Mouse (Mus musculus): Measurements from ENCODE around the gene Elmo1.

Elmo1 gene

DNA sequence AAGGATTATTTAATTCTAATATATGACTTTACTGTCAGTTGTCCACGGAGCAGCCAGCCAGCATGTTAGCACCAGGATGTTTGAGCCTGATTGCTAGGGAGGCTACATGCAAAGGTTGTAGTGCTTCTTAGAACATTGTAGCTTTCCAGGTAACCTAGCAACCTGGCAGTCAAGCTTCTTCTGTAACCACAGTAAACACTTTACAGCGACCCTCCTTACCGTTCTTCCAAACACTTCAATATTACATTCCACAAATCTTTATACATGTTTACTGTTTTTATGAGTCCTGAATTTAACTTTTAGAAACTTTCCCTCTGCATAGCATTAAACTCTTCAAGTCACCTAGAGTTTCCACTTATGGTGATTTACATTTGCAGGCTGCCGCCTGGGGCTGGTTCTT, 233.1 kb downstream of the Elmo1 start:
- DNase-seq (ENCODE audit: low spot score) = no peak

DNA sequence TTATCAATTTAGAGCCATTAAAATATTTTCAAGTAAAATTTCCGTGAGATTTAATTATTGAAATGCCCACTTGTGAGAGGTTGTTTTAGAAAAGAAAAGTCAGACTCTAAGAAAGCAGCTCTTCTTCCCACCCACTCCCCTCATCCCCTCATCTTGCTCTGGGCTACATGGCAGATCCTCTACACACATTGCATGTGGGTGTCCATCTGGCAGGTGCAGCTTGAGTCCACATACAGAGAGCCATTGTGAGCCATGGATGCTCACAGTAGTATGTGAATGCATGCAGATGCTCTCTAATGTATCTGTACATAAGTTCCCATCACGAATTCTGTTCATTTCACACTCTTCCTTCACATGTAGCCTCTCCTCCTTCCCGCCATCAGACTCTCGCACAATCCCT, 236.7 kb downstream of the Elmo1 start:
- no peak for DNase-seq (ENCODE audit: low spot score)

DNA sequence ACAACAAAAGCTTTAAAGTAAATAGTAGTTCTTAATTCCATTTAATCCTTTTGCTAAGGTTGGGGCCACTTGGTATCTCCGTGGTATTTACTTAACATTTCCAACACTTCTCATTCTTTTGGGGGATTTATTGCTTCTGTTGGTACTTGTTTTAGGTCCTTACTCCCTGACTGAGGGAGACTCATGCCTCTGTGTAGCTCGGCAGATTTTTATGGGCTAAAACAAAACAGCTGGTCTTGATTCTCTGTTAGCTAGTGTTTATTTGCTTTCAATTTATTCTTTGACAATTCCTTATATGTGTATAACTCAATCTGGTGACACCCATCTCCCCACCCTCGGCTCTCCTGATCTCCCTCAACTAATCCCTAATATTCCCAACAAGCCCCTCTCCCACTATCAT, 237.6 kb downstream of the Elmo1 start:
- DNase-seq (ENCODE audit: low spot score) = no peak

DNA sequence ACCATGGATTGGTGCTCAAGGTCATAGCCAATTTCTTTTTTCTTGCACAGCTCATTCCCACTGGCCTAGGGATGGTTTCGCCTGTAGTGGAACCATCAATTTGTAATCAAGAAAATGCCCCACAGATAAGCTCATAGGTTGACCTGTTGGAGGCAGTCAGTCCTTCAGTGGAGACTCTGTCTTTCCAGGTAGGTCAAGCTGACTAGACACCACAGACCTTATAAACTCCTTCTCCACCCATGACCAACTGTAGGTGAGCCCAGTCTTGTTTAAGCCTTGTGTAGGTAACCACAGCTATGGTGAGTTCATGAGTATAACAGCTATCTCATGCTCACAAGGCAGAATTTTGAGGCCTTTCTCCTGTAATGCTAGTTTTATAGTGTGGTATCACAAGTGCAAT, 238.3 kb downstream of the Elmo1 start:
- DNase-seq (ENCODE audit: low spot score) = no peak

DNA sequence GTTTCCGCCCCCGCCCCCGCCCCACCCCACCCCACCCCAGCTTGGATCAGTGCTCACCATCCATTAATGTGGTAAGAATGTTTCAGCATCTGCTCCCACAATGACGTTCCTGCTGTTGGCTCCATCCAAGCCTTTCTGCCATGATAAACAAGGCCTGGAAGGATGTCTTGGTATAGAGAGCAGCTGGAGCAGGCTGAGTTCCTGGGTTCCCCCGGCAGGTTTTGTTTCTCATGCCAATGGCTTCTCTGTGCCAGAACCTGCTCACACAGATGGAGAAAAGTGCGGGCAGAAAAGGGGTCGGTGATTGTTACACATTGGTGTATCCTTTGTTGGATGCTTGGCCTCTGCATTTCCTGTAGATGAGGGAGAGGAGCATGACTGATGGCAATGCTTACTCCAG, 240.6 kb downstream of the Elmo1 start:
- DNase-seq (ENCODE audit: low spot score) = no peak

DNA sequence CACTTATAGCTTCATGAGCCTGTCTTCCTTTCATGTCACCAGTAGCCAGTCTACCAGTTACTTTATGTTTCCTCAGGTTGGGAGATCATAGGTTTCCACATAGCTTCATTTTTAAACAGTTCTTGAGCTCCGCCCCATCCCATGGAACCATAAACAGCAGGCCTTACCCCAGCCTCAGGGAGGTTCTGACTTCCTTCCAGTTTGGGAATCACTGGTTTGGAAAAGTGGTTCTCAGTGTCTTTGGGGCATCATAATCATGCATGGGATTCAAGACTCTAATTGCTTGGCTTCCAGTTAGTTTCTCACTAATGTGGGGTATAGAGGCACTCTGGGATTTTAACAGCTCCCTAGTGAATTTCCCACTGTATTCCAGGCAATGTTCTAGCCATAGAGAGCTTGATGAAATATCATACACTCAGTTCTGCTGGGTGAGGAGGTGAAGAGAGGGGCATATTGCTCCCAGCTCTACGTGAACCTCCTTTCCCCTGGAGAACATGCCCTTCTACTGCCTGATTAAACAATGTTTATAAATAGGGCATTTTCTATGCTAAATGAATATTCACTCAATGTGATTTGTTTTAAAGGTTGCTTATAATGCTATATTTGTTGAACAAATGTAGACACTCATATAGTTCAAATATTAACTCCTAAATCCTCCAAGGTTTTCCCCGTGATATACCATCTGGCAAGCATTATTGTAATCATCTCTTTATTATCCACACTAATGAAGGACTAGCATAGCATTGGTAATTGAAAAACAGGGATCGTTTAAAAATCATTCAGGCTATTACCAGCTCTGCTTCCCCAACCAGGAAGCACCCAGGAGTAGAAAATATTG, 244.9 kb downstream of the Elmo1 start:
- DNase-seq (ENCODE audit: low spot score) = no peak

DNA sequence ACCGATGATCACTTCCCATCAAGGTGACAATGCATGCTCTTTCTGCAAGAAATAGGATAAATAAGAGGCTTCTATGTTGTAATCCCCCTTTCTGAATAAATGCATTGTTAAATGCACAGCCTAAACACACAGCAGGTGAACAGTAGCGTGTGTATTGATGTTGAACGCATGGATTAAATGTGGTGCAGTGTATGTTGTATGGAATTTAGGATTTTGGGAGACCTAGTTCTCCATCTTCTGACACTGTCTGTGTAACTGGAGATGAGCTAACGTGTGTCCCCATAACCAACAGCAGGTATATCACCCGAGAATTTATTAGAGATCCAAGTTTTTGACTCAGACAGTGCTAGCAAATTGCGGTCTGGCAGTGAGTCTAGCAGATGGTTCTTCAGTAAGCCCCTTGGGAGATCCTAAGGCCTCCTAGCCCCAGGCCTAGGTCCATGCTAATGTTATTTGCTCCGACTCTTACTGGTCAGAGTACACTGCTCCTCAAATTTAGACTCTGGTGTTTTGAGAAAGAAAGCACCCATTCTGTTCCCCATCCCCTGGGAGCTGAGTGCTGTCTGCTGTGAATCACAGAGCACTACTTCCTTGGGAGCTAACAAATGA, 245.6 kb downstream of the Elmo1 start:
- no peak for DNase-seq (ENCODE audit: low spot score)

DNA sequence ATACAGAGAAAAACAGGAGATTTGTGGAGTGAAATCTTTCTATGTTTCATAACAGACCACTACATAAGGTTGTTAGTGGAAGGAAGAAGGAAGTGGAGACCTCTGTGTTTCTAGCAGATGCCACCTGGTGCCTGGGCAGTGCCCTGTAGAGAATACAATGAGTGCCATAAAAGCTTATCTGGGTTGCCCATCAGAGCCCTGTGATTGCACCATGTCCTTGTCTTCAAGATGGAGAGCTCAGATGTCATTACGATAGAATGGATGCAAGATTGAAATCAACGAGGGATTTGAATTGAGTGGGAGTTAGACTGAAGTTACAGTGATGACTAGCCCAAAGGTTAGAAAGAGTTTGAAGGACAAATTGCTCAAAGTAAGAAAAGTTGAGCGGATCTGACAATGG, 252.5 kb downstream of the Elmo1 start:
- DNase-seq (ENCODE audit: low spot score) = no peak

DNA sequence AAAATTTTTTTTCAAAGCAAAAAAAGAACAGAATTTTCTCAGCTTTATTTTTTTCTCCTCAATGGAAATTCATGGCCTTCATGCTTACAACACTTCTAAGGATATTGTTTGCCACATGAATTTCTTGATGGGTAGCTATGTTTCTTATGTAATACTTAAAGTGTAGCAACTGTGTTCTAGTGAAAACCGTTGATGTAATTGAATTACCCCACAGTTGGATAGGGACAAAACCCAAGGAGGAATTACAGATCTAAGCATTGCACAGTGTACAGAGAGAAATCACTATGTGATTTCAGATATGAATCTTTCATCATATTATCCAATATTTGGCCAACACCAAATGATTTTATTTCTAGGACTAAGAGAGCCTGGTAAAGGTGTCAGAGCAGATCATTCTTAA, 259.4 kb downstream of the Elmo1 start:
- DNase-seq (ENCODE audit: low spot score) = no peak

DNA sequence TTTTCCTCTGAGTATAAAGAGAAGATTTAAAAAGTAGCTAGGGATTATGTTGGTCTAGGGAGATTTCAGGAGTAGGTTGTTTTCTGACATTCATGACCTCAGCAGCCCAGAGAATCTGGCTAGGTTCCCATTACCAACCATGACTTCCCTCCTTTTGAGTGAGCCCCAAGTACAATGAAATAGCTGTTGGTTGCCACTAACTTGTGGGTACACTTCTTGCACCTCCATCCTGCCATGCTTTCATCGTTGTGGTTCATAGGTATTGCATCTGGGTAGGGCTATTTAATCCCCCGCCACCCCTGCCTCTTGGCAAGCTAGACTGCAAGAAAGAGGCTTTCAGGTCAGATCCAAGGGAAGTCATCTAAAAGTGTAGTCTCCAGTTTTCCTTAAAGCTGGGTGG, 262.2 kb downstream of the Elmo1 start:
- no peak for DNase-seq (ENCODE audit: low spot score)

DNA sequence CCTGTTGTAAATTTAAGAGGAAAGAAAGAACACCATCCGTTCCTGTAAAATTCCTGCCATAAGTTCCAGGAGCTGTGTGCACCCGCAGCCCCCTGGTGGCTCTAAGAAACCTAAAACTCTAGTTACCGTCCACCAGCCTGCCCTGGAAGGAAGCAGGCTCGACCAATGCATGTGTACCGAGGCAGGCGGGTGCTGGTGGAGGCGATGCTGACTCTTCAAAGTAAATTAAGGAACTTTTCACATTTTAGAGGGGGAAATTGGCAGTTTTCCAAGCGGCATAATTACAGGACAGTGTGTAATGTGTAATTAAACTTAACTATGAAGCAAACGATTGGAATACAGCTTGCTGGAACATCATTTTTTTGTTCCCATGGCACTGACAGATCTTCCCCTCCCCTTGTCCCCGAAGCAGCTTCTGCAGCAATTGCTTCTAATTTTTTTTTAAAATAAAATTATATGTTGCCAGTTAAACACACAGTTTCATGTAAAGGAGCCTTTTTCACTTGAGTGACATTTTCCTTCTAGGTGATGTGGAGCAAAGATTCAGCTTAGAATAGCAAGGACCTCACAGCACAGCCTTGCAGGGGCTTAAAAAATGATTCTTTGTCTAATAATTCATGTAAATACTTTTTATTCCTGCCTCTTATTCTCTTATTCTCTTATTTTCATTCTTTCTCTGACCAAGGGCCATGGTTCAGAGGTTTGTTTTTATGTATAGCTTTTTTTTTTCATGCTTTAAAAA, 263.6 kb downstream of the Elmo1 start:
- DNase-seq (ENCODE audit: low spot score) = peak; percentile 26

DNA sequence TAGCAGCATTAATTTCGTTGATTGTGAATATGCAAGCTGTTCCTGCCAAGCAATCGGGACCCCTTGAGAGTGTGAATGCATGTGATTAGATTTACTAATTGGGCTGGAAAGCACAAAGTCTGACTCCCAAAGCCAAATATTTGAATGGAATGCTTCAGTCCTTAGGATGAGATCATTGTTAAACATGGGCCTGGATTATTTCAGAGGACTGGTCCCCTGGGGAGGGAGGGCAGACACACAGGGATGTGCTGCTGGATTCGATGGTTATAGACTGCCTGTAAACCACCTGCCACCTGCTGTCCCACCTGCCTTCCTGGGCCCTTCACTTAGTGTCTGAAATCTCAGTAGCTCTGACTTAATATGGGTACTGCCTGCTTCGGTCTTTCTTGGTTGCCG, 264.2 kb downstream of the Elmo1 start:
- no peak for DNase-seq (ENCODE audit: low spot score)

DNA sequence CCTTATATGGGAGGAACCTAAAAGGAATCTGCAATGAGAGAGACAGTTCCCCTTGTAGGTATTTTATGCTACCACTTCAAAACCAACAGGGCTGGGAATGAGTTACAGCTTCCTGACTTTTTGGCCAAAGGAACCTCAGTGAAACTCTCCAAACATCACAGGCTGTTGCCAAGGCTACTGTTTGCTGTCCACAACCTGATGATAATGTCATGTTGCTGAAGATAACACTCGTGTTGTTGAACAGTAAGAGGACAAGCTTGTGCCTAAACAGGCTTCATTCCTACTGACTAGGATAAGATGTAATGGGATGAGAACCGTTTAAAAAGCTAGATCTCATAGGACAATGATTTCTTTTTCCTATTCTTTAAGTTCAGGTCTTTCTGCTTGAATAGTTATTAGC, 272.1 kb downstream of the Elmo1 start:
- no peak for DNase-seq (ENCODE audit: low spot score)

DNA sequence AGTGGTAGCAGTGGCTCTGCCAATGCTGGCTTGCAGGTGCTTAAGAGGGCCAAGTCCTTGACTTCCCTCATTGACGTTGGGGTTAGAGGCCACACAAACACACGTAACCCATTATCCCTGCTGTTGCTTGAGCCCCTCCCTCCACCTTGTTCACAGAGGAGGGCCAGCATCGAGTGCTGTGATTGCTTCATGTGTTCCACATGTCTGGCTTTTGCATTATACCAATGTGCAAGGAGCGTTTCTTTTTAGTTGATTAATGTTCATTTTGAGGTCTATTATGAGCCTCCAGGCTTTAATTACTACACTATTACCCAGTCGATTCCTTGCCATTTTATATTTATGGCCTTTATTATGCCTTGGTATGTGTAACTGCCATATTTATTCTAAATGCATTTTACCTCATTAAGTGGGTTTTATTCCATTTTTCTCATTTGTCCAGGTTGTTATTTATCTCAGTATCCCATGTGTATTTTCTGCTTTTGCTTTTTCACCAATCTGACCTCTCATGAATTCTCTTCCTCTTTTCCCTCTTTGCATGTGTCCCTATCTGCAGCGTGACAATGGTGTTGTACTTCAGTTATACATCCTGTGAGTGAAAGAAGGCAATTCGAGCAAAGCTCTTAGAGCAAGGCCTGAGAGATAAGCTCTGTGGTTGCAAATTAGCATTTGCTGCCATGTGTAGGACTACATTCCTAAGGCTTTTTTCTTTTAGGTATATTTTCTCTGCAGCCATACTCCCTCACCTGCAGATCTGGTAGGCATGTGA, 275.6 kb downstream of the Elmo1 start:
- no peak for DNase-seq (ENCODE audit: low spot score)

DNA sequence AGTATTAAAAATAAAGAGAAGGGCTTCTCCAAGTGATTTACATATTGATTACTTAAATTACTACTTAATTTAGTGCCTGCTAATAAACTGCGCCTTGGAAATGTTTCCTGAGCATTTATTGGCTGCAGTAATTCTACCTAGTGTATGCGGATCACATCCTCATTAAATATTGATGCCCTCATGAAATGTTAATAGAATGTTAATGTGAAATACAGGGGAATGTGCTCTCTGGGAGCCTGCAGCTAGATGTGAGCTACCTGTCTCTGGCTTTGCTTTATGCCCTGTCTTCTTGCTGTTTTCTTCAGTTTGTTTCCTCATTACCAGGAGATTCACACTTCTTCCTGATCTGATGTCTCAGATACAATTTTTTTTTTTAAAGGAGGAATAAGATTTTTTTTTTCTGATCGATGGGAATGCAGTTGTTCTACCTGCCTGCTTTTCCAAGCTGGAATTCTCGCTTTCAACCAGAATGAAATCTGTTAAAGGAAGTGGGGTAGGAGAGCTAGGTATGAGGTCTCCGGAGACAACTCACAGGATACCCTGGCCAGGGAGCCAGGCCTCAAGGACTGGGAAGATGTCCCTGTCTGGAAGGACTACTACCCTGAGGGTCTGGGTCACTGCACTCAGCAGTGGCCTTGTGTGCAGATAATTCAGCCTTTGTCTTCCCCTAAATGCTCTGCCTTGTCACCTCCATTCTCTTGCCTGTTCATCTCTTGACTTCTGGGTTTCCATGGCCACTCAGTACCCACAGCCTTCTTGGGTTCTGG, 279.8 kb downstream of the Elmo1 start:
- DNase-seq (ENCODE audit: low spot score) = no peak

DNA sequence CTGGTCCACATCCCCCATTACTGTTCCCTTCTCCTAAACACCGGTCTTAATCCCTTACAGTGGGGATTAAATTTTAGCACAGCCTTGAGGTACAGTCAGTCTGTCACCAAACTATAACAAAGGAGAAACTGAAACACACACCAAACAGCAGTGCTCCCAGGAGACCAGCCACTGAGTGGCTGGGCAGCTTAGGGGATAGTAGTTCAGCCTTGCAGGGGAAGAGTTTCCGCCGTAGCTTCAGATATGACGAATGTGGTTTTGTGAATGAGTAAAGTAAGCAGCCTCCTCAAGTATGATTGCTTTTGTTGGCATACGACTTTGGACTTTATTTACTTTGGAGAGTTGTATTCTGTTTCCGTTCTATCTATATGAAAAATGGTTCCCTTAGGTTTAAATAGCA, 281.1 kb downstream of the Elmo1 start:
- DNase-seq (ENCODE audit: low spot score) = no peak

DNA sequence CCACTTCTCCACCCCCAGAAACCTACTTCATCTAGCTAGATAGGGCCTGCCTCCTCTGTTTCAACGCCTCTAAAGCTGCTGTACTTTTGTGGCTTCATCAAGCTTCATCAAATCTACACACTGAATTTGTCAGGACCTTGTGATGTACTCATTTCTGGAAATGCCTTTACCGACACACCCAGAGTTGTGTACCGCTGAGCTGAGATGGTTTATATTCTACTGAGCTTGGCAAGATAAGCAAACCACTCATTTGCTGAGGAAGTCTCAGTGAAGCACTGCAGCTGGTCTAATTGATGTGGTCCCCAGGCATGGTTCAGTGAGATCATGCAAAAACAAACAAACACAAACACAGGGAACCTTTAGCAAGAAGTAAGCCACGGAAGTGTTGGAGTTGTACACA, 281.9 kb downstream of the Elmo1 start:
- no peak for DNase-seq (ENCODE audit: low spot score)

DNA sequence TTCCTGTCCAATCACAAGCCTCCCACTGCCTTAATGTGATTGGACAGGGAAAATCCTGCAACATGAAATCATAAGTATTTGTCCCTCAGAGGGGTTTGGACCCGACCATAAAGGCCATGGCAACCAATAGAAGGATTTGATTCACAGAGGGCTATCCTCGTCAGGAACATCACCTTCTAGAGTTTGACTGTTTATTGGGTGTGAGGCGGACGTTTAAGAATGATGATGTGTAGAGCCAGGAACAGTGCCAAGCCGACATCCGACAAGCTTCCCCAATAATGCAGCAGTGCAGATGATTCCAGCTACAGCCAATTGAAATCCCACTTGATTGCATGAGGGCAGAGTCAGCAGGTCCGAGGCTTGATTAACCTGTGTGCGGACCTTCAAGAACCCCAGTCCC, 288.5 kb downstream of the Elmo1 start:
- no peak for DNase-seq (ENCODE audit: low spot score)

DNA sequence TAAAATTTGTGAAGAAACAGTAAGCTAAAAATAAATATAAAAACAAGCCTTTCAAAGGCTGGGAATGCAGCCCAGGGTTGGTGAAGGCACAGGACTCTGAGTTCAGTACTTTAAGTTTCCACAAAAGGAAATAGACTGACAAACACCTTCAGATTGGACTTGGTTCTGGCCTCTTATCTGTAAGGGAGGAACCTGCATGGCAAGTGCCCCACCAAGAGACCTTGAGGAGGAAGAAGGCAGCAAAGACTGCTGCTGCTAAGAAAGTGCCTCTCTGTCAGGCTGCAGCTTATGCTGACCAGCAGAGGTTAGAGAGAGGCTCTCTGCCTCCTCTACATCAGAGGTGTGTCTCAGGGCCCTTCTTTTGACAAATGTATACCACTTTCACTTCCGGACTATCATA, 293.5 kb downstream of the Elmo1 start:
- no peak for DNase-seq (ENCODE audit: low spot score)

DNA sequence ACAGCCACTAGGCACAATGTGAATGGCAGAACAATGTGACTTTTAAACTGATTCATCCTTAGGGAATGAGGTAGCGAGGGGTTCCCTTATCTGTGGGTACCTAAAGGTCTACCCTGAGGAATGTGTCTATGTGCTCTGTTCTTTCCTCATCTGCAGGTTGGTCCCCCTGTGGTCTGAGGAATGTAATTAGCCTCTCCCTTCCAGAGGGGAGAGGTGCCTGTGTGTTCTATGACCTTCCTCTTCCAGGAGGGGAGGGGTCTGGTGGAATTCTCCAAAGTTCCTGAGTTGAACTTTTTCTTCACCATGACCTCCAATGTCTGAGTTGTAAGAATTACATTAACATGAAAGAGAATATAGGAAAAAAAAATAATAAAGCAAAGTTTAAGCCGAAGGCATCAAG, 294.4 kb downstream of the Elmo1 start:
- no peak for DNase-seq (ENCODE audit: low spot score)

DNA sequence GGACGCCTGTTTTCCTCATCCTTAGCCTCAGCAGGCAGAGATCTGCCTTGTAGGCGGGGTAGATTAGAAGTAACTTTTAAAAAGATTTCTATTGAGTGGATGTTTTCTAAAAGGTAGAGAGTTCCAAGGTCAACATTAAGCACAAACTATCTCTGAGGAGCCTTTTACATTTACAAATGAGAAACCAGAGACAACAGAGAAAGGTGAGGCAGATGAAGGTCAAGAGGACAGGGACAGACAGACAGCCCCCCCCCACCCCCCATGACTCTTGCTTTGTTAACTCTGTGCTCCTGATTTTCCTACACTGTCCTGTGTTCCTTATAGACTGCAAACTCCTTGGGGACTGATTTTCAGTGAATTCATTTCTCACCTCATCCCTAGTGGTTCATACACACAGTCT, 295.0 kb downstream of the Elmo1 start:
- no peak for DNase-seq (ENCODE audit: low spot score)
